Mouse (Mus musculus) myocyte (in vitro differentiated cells): ENCODE results near the gene C1qtnf5. TPM values are rescaled to one million over a fixed set of nuclear protein-coding genes. Genes with fewer than 3 reads are reported as not detected.

Experiments
- H3K27me3 ChIP-seq: one replicate; pipeline ENCODE4 v1.6.1; 2011; ENCODE audit not compliant: control insufficient read depth, insufficient read depth, insufficient read length
- H3K36me3 ChIP-seq: one replicate; pipeline ENCODE4 v1.6.1; 2011; ENCODE audit not compliant: control insufficient read depth, insufficient read depth
- H3K4me2 ChIP-seq: one replicate; pipeline ENCODE4 v1.6.1; 2011; ENCODE audit warnings: low read depth, control low read depth
- H3K4me3 ChIP-seq: one replicate; pipeline ENCODE4 v1.5.1; 2011; ENCODE audit warnings: mild to moderate bottlenecking, control low read depth, moderate library complexity
- H3K79me2 ChIP-seq: one replicate; pipeline ENCODE4 v1.6.1; 2011; ENCODE audit not compliant: control insufficient read depth, insufficient read depth
- H3ac ChIP-seq: one replicate; pipeline ENCODE4 v1.6.1; 2011; ENCODE audit not compliant: control insufficient read depth, insufficient read length
- CEBPB ChIP-seq: IDR thresholded peaks from 2 replicates; pipeline ENCODE4 v1.6.1; 2011; ENCODE audit warnings: mild to moderate bottlenecking, moderate library complexity; ENCODE audit not compliant: poor library complexity, insufficient read depth, severe bottlenecking
- E2F4 ChIP-seq: IDR thresholded peaks from one replicate; pipeline ENCODE4 v1.6.1; 2011; ENCODE audit warnings: mild to moderate bottlenecking, control low read depth, moderate library complexity; ENCODE audit not compliant: insufficient read depth
- MAX ChIP-seq: IDR thresholded peaks from one replicate; pipeline ENCODE4 v1.6.1; 2011; ENCODE audit warnings: low read depth, mild to moderate bottlenecking, control low read depth
- MYOD1 ChIP-seq, 3 experiments: IDR thresholded peaks; one replicate each; pipeline ENCODE4 v1.6.1; 2011; ENCODE audit warnings: control low read depth in 2 of 3, low read depth in 2 of 3, mild to moderate bottlenecking in 2 of 3, moderate library complexity in 1 of 3; ENCODE audit not compliant: insufficient read length in 2 of 3, control insufficient read depth in 1 of 3
- MYOG ChIP-seq, 3 experiments: IDR thresholded peaks; one replicate each; pipeline ENCODE4 v1.6.1; 2011; ENCODE audit warnings: control low read depth in 2 of 3, low read depth in 2 of 3, mild to moderate bottlenecking in 2 of 3; ENCODE audit not compliant: insufficient read length in 2 of 3, control insufficient read depth in 1 of 3, insufficient read depth in 1 of 3
- POLR2A ChIP-seq: IDR thresholded peaks from one replicate; pipeline ENCODE4 v1.6.1; 2011; ENCODE audit warnings: low read depth, mild to moderate bottlenecking, control low read depth, moderate library complexity; ENCODE audit not compliant: insufficient read length
- POLR2AphosphoS2 ChIP-seq: IDR thresholded peaks from one replicate; pipeline ENCODE4 v1.6.1; 2011; ENCODE audit warnings: low read depth, control low read depth; ENCODE audit not compliant: insufficient read length
- REST ChIP-seq: IDR thresholded peaks from one replicate; pipeline ENCODE4 v1.6.1; 2011; ENCODE audit warnings: mild to moderate bottlenecking, control low read depth, moderate library complexity; ENCODE audit not compliant: insufficient read depth, insufficient read length
- SRF ChIP-seq: IDR thresholded peaks from one replicate; pipeline ENCODE4 v1.6.1; 2011; ENCODE audit warnings: low read depth; ENCODE audit not compliant: control insufficient read depth, insufficient read length
- TCF12 ChIP-seq: IDR thresholded peaks from one replicate; pipeline ENCODE4 v1.6.1; 2011; ENCODE audit warnings: mild to moderate bottlenecking, control low read depth; ENCODE audit not compliant: poor library complexity, insufficient read depth, severe bottlenecking
- TCF3 ChIP-seq: IDR thresholded peaks from one replicate; pipeline ENCODE4 v1.6.1; 2011; ENCODE audit warnings: low read depth, control low read depth; ENCODE audit not compliant: insufficient read length
- USF1 ChIP-seq: IDR thresholded peaks from one replicate; pipeline ENCODE4 v1.6.1; 2011; ENCODE audit warnings: low read depth, mild to moderate bottlenecking, control low read depth, moderate library complexity
- polyA plus RNA-seq: library from polyadenylated mRNA; unstranded; fragments of >200 nt; fragmentation: generic; extraction: Trizol; gene quantifications from one replicate; pipeline ENCODE4 v1.2.1, GENCODE M21; 2012; ENCODE audit warnings: missing spikeins

C1qtnf5 gene
- 0.61 TPM for polyA plus RNA-seq

DNA sequence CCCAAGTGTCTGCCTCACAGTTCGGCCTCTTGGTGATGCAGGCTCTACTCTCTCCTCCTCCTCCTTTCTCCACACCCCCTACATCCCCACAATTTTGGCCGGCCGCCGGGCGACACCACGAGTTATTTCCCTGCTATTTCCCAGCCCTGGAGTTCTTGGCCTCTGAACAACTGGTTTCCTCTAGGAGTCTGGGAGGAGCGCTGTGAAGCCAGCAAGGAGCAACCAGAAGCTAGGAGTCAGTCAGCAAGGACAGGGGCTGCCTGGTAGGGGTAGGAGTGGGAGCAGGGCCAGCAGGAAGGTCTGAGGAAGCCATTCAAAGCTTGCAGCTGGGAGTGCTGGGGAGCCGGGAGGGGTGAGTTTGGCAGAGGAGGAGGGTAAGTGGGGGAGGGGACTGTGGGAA is at the start of gene C1qtnf5:
TSS of gene C1qtnf5 (plus strand) at position 136 of the 400 bp plus-strand sequence.
- TF ChIP-seq E2F4 = no peak
- no peak for TF ChIP-seq MYOG (IDR thresholded peaks at IDR 0.05; ENCODE audit: control insufficient read depth in 1 of 3, insufficient read depth in 1 of 3, insufficient read length in 2 of 3, low read depth in 2 of 3)
- no peak for TF ChIP-seq TCF3
- TF ChIP-seq CEBPB = no peak
- TF ChIP-seq MAX = no peak
- TF ChIP-seq REST = no peak
- TF ChIP-seq USF1 = no peak
- TF ChIP-seq POLR2AphosphoS2 = no peak
- Histone ChIP-seq H3ac (no peak within 1 kb of the TSS), H3K36me3 (no peaks in the 10 kb centered on the region), H3K79me2 (peaks cover 38% of the 10 kb centered on the region), H3K4me2 (no peak within 1 kb of the TSS), H3K27me3 (no peaks in the 10 kb centered on the region), H3K4me3 (no peak within 1 kb of the TSS)

DNA sequence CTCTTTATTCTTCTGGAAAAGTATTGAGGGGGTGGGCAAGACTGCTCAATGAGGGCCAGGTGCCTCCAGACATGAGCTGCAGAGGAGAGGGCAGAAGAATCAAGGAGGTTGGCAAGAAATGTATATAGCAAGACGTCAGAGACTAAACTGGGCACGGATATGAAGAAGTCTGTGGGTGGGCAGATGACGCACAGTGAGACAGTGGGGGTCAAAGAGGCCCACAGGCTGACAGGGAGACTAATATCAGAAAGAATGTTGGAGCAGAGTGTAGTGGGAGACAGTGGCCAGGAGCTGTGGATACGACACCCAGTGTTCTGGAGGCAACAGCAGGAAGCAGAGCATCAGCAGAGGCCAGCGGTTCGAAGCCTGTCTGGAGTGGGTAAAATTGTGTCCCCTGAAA is 48.4 kb upstream of the C1qtnf5 start:
- Histone ChIP-seq H3K36me3 (no peaks in the 10 kb centered on the region), H3K79me2 (no peaks in the 10 kb centered on the region), H3K27me3 (no peaks in the 10 kb centered on the region), H3K4me3 (no peak overlapping the region), H3ac (no peak overlapping the region), H3K4me2 (no peak overlapping the region)
- no peak for TF ChIP-seq E2F4
- no peak for TF ChIP-seq MYOD1 (IDR thresholded peaks at IDR 0.05; ENCODE audit: control insufficient read depth in 1 of 3, insufficient read length in 2 of 3, low read depth in 2 of 3)
- TF ChIP-seq MYOG (IDR thresholded peaks at IDR 0.05; ENCODE audit: control insufficient read depth in 1 of 3, insufficient read depth in 1 of 3, insufficient read length in 2 of 3, low read depth in 2 of 3) = no peak
- TF ChIP-seq USF1 = no peak
- no peak for TF ChIP-seq POLR2AphosphoS2
- TF ChIP-seq SRF = no peak
- TF ChIP-seq POLR2A = no peak
- no peak for TF ChIP-seq CEBPB
- no peak for TF ChIP-seq TCF3
- no peak for TF ChIP-seq TCF12
- no peak for TF ChIP-seq MAX
- TF ChIP-seq REST = no peak

DNA sequence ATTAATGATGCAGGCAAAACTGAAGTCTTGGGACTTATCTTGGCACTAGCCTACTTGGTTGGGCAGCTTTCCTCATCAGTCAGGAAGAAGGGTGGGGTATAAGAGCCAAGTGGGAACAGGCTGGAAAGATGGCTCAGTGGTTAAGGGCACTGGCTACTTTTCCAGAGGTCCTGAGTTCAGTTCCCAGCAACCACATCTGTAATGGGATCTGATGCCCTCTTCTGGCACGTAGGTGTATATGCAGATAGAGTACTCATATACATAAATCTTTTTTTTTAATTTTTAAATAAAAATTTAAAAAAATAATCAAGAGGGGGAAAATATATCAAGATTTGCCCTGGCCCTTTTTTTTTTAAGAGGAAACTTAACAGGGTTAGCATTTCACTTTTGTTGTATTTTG is 41.9 kb upstream of the C1qtnf5 start:
- no peak overlapping the region for H3K4me3 ChIP-seq
- no peak overlapping the region for H3K4me2 ChIP-seq

DNA sequence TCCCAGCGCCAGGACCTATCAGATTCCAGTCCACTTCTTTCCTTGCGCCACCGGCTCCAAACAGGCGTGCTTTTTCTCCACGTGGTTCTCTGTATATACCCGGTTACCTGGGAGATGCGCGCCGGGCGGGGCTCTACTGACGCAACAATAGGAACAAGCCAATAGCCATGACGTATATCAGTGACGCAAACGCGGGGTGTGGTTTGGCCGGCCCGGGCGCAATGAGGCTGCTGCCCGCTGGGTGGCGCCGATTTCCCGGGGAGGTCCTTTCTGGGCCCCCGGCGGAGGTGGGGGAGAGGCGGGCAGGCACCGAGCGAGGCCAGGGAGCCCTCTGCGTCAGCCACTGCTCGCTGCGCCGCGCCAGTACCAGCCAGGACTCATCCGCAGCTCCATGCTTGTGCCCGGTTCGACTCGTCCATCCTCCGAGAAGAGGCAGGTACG is 40.2 kb upstream of the C1qtnf5 start, which contains the start of gene Usp2:
TSS of gene Usp2 (plus strand) at position 237 of the 441 bp plus-strand sequence.
- peak within 1 kb of the TSS; percentile 27 for H3K4me3 ChIP-seq
- peak; percentile 89 for TF ChIP-seq USF1
- TF ChIP-seq TCF3 = no peak
- TF ChIP-seq CEBPB = peak; percentile 55; the same call in 1 of the 2 replicates
- TF ChIP-seq SRF = no peak
- peak; percentile 94 for TF ChIP-seq MAX
- TF ChIP-seq MYOG (IDR thresholded peaks at IDR 0.05; ENCODE audit: control insufficient read depth in 1 of 3, insufficient read depth in 1 of 3, insufficient read length in 2 of 3, low read depth in 2 of 3) = no peak
- TF ChIP-seq MYOD1 (IDR thresholded peaks at IDR 0.05; ENCODE audit: control insufficient read depth in 1 of 3, insufficient read length in 2 of 3, low read depth in 2 of 3) = peak in 1 of 3 experiments; percentile 10
- TF ChIP-seq POLR2A = peak; percentile 80
- TF ChIP-seq POLR2AphosphoS2 = peak; percentile 63
- peak within 1 kb of the TSS; percentile 0 for H3ac ChIP-seq
- no peaks in the 10 kb centered on the region for H3K27me3 ChIP-seq
- H3K4me2 ChIP-seq = peak within 1 kb of the TSS; percentile 84
- H3K79me2 ChIP-seq = no peaks in the 10 kb centered on the region
- no peaks in the 10 kb centered on the region for H3K36me3 ChIP-seq

More for the DNA sequence above, 41.9 kb upstream of the C1qtnf5 start:
- Histone ChIP-seq H3K36me3 (no peaks in the 10 kb centered on the region), H3ac (no peak overlapping the region), H3K79me2 (no peaks in the 10 kb centered on the region), H3K27me3 (no peaks in the 10 kb centered on the region)
- TF ChIP-seq POLR2A = no peak
- TF ChIP-seq MYOG (IDR thresholded peaks at IDR 0.05; ENCODE audit: control insufficient read depth in 1 of 3, insufficient read depth in 1 of 3, insufficient read length in 2 of 3, low read depth in 2 of 3) = no peak
- no peak for TF ChIP-seq TCF12
- TF ChIP-seq TCF3 = no peak
- no peak for TF ChIP-seq SRF
- no peak for TF ChIP-seq CEBPB
- TF ChIP-seq REST = no peak
- TF ChIP-seq MYOD1 (IDR thresholded peaks at IDR 0.05; ENCODE audit: control insufficient read depth in 1 of 3, insufficient read length in 2 of 3, low read depth in 2 of 3) = no peak
- TF ChIP-seq E2F4 = no peak
- no peak for TF ChIP-seq MAX
- no peak for TF ChIP-seq POLR2AphosphoS2
- TF ChIP-seq USF1 = no peak
